Mouse (Mus musculus) embryonic fibroblast, embryonic 13.5 days (primary cell): ENCODE results near the gene Gm10428. TPM values are rescaled to one million over a fixed set of nuclear protein-coding genes. Genes with fewer than 3 reads are reported as not detected.
A peak's percentile ranks its signal among the peaks of the same experiment; 100 is the strongest.
"Not testable (repeated sequence)": the region's sequence is repeated elsewhere in the genome, so short reads cannot be mapped to it uniquely, and the experiment has no call there.

ENCODE experiments used
- H3K27ac ChIP-seq: 2 replicates; pipeline ENCODE4 v1.5.1; 2012; ENCODE audit warnings: low read length, control low read depth, inconsistent platforms; ENCODE audit not compliant: insufficient read depth
- H3K4me1 ChIP-seq: 2 replicates; pipeline ENCODE4 v1.6.1; 2011; ENCODE audit warnings: low read length; ENCODE audit not compliant: control insufficient read depth, insufficient read depth
- H3K4me3 ChIP-seq: 2 replicates; pipeline ENCODE4 v1.5.1; 2011; ENCODE audit warnings: mild to moderate bottlenecking, control low read depth, low read length; ENCODE audit not compliant: insufficient read depth
- CTCF ChIP-seq: IDR thresholded peaks from 2 replicates; pipeline ENCODE4 v1.5.1; 2011; ENCODE audit warnings: mild to moderate bottlenecking, control low read depth, low read length, moderate library complexity, borderline replicate concordance; ENCODE audit not compliant: insufficient read depth
- POLR2A ChIP-seq: IDR thresholded peaks from 2 replicates; pipeline ENCODE4 v1.6.1; 2011; ENCODE audit warnings: low read depth, mild to moderate bottlenecking, control low read depth, low read length, moderate library complexity
- polyA plus RNA-seq: library from polyadenylated mRNA; stranded (reverse); fragments of >200 nt; gene quantifications from 2 replicates; pipeline ENCODE4 v1.2.4, GENCODE M21; 2011; ENCODE audit warnings: low read depth; ENCODE audit not compliant: missing spikeins, insufficient read length

Gene Gm10428
- polyA plus RNA-seq, 1 experiment, result not detected

GRCm38 (mm10) chr11:62746001-62746533, 6.8 kb upstream of the Gm10428 start:
- Histone ChIP-seq H3K4me1 (peaks cover 2% of the 10 kb centered on the region; the same call in 1 of the 2 replicates), H3K27ac (no peak overlapping the region), H3K4me3 (peak overlapping the region; percentile 54)
- TF ChIP-seq POLR2A (no peak), CTCF (no peak)

- H3K4me3 ChIP-seq, result no peak overlapping the region
- H3K4me1 ChIP-seq, result 0 out of 2 replicates have a peak, but pooled peaks cover 2% of the 10 kb centered on the region
- H3K27ac ChIP-seq, result no peak overlapping the region
- TF ChIP-seq CTCF (no peak), POLR2A (no peak)
Measured at GRCm38 (mm10) chr11:62747227-62747626, 5.7 kb upstream of the Gm10428 start.

- no peak for TF ChIP-seq POLR2A
- TF ChIP-seq CTCF, result no peak
- no peak overlapping the region for H3K27ac ChIP-seq
- 0 out of 2 replicates have a peak, but pooled peaks cover 2% of the 10 kb centered on the region for H3K4me1 ChIP-seq
- no peak overlapping the region for H3K4me3 ChIP-seq
Measured at GRCm38 (mm10) chr11:62748062-62748461, 4.8 kb upstream of the Gm10428 start.

- not testable (repeated sequence) for H3K4me1 ChIP-seq, H3K4me3 ChIP-seq, H3K27ac ChIP-seq
Measured at GRCm38 (mm10) chr11:62749445-62749844, 3.5 kb upstream of the Gm10428 start.

- no peaks in the 10 kb centered on the region for H3K4me1 ChIP-seq
- TF ChIP-seq POLR2A (no peak), CTCF (no peak)
- H3K4me3 ChIP-seq, result no peak overlapping the region
- no peak overlapping the region for H3K27ac ChIP-seq
Measured at GRCm38 (mm10) chr11:62752191-62752590, 709 bp upstream of the Gm10428 start.

- Histone ChIP-seq H3K4me1 (no peaks in the 10 kb centered on the region), H3K27ac (no peak overlapping the region), H3K4me3 (no peak overlapping the region)
- TF ChIP-seq POLR2A (no peak), CTCF (peak; percentile 83)
Measured at GRCm38 (mm10) chr11:62756456-62757142, 3.7 kb downstream of the Gm10428 start.

- Histone ChIP-seq H3K4me3 (no peak overlapping the region), H3K27ac (no peak overlapping the region), H3K4me1 (no peaks in the 10 kb centered on the region)
- no peak for TF ChIP-seq CTCF
- no peak for TF ChIP-seq POLR2A
Measured at GRCm38 (mm10) chr11:62757143-62757507, 4.2 kb downstream of the Gm10428 start.

GRCm38 (mm10) chr11:62757906-62758305, 5.0 kb downstream of the Gm10428 start:
- TF ChIP-seq POLR2A, result no peak
- no peak for TF ChIP-seq CTCF
- Histone ChIP-seq H3K4me1 (no peaks in the 10 kb centered on the region), H3K4me3 (no peak overlapping the region), H3K27ac (no peak overlapping the region)

GRCm38 (mm10) chr11:62758491-62758890, 5.6 kb downstream of the Gm10428 start:
- Histone ChIP-seq H3K4me3 (no peak overlapping the region), H3K27ac (no peak overlapping the region), H3K4me1 (no peaks in the 10 kb centered on the region)
- TF ChIP-seq POLR2A (no peak), CTCF (no peak)

- Histone ChIP-seq H3K4me1 (no peaks in the 10 kb centered on the region), H3K27ac (no peak overlapping the region), H3K4me3 (no peak overlapping the region)
- TF ChIP-seq POLR2A, result no peak
Measured at GRCm38 (mm10) chr11:62760755-62761457, 8.0 kb downstream of the Gm10428 start.

- Histone ChIP-seq H3K27ac (no peak overlapping the region), H3K4me3 (no peak overlapping the region), H3K4me1 (no peaks in the 10 kb centered on the region)
- TF ChIP-seq CTCF (no peak), POLR2A (no peak)
Measured at GRCm38 (mm10) chr11:62776510-62776909, 23.6 kb downstream of the Gm10428 start.
